Mouse (Mus musculus) embryo, embryonic 11 days (tissue): ENCODE measurements at regions not wholly inside any gene's neighbourhood (a gene's known extent, or its start where the extent isn't known, plus 50 kb on each side); places are given as distances from the start of the nearest gene placed in this dataset.

Experiments used
- DNase-seq: peaks from one replicate; pipeline ENCODE4 v3.0.0-alpha.2; 2015

DNA sequence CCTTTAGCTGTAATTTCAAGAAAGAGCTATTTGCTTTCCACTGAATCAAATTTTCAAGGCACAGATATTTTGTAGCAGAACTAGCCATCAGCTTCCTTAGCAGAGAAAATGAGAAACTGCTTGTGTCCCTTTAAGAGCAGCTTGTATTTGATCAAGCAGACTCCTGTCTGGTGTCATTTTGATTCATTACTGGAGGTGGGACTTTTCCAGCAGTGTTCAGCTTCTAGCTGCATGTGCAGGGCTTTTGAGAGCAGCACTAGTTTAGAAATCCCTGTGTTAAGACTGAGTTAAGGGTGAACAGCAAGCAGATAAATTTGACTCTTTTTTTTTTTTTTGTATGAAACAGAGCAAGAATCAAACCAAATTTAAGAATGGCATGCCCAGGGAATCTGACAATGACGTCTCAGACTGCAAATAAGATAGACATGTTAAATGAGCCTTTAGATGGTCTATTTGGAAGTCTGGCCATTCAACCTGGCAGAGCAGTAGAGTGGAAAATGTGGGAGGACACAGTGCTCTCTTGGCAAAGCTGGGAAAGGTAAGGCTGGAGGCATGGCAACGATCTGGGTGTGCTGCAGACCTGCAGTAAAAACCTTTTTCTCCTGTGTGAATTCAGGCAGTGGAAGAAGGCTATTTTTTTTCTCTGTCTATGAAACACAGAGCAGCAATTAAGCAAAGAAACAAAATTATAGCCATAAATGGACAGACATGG, 419.9 kb upstream of the Dmd start:
- peak; percentile 0 for DNase-seq

DNA sequence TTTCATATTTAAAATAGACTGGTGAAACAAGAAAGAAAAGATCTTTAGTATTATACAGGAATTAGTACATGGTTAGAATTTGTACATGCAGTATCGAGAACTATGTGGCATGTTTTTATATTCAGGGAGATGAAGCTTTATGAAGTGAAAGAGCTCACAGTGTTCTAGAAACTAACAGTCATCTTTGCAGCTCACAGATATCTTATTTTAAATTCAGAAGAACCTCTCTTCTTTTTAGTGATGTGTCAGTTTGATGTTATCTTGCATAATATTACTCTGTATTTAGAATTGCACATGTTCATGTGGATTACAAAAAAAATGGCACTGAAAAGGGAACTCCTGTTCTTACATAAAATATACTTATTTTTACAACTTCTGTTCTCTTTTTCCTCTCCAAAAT, 377.1 kb upstream of the Dmd start:
- no peak for DNase-seq

DNA sequence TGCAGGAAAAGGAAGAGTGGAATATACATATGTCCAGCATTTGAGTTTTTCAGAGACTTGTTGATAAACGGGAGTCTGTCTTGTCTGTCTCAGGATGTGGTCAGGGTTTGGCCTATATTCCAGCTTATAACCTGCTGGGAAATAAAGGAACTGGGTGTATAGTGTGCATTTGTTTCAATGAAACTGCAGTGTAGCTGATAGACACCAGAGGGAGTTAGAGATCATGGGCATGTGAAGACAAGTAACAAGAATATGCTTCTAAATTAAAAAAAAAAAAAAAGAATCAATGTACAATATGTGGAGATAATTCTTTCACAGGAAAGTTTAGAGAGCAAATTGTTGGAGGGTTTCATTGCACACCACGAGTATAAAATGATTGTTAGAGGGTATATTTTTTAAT, 335.3 kb upstream of the Dmd start:
- DNase-seq, result no peak

DNA sequence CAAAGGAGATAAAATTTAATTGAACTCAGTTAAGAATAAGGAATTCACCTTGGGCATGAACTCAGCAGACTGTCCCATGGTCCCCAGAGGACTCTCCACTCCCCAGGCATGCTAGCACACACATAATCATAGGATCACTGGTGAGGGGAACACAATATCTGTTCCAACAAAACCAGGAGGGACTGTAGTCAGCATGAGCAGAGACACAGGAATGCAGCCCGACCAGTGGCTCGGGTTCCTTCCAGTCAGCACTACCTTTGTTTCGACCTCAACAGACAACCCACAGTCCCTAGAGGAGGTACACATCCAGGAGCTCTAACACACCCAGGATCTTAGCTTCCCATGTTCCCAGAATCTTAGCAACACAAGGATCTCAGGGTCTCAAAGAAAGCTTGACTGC, 298.3 kb upstream of the Dmd start:
- DNase-seq, result peak; percentile 0
